Mouse (Mus musculus) liver, embryonic 11.5 days (tissue): ENCODE results near the gene Hook2. TPM values are rescaled to one million over a fixed set of nuclear protein-coding genes. Genes with fewer than 3 reads are reported as not detected.

Experiments
- ATAC-seq: fragments of 200-750 bp; cut with Nextera tagmentation; replicated peaks from 2 replicates; pipeline ENCODE4 v1.8.0; 2017; ENCODE audit warnings: moderate number of reproducible peaks, mild to moderate bottlenecking, moderate TSS enrichment, moderate library complexity; ENCODE audit not compliant: low FRiP score
- DNase-seq: peaks from one replicate; pipeline ENCODE4 v3.0.0-alpha.2; 2017; ENCODE audit warnings: low spot score
- H3K27ac ChIP-seq: fragments of 300-500 bp; sonication (generic); 2 replicates; pipeline ENCODE4 v1.5.1; 2014; ENCODE audit warnings: mild to moderate bottlenecking, low read depth, low read length, control low read depth
- H3K27me3 ChIP-seq: fragments of 300-500 bp; sonication (generic); replicated peaks from 2 replicates; pipeline ENCODE4 v1.6.1; 2014; ENCODE audit warnings: low read length, mixed read lengths; ENCODE audit not compliant: control insufficient read depth, insufficient read depth
- H3K36me3 ChIP-seq: fragments of 300-500 bp; sonication (generic); 2 replicates; pipeline ENCODE4 v1.6.1; 2014; ENCODE audit warnings: mild to moderate bottlenecking, low read length, moderate library complexity, mixed read lengths; ENCODE audit not compliant: control insufficient read depth, insufficient read depth
- H3K4me1 ChIP-seq: fragments of 300-500 bp; sonication (generic); replicated peaks from 2 replicates; pipeline ENCODE4 v1.6.1; 2014; ENCODE audit warnings: low read length, mixed read lengths; ENCODE audit not compliant: control insufficient read depth, insufficient read depth
- H3K4me2 ChIP-seq: fragments of 300-500 bp; sonication (generic); 2 replicates; pipeline ENCODE4 v1.6.1; 2014; ENCODE audit warnings: mild to moderate bottlenecking, control low read depth, moderate library complexity
- H3K4me3 ChIP-seq: fragments of 300-500 bp; sonication (generic); 2 replicates; pipeline ENCODE4 v1.5.1; 2014; ENCODE audit warnings: low read depth, low read length, control low read depth
- H3K9ac ChIP-seq: fragments of 300-500 bp; sonication (generic); 2 replicates; pipeline ENCODE4 v1.6.1; 2014; ENCODE audit warnings: low read depth, low read length, control low read depth
- H3K9me3 ChIP-seq: fragments of 300-500 bp; sonication (generic); 2 replicates; pipeline ENCODE4 v1.6.1; 2016; ENCODE audit warnings: low read length, inconsistent platforms, mixed read lengths; ENCODE audit not compliant: control insufficient read depth
- WGBS: fragments of 180-500 bp; shearing (Covaris S2); extraction: QIAGEN DNeasy Blood & Tissue Kit; methylation state at CpG from one replicate; pipeline ENCODE4 v1.1.7; 2014; 5-methylcytosine and 5-hydroxymethylcytosine counted together
- polyA plus RNA-seq: library from polyadenylated mRNA; unstranded; fragments of >200 nt; fragmentation: Nextera tagmentation; extraction: Ambion mirVana; gene quantifications from 2 replicates; pipeline ENCODE4 v1.2.1, GENCODE M21; 2014

Gene Hook2
- polyA plus RNA-seq, 1 experiment from 2014 or later, result 16.7 TPM

- Histone ChIP-seq H3K36me3 (no peaks in the 10 kb centered on the region), H3K4me3 (no peak overlapping the region), H3K4me2 (peak overlapping the region; percentile 0; the same call in 1 of the 2 replicates), H3K27me3 (no peaks in the 10 kb centered on the region), H3K4me1 (peaks cover 72% of the 10 kb centered on the region), H3K9me3 (no peaks in the 10 kb centered on the region), H3K27ac (no peak overlapping the region), H3K9ac (no peak overlapping the region)
- no peak for DNase-seq
- ATAC-seq, result no peak
- WGBS, result 68% methylated on average over 15 of the region's 15 CpGs
These were observed 8.5 kb upstream of the Hook2 start for GRCm38 (mm10) chr8:84981644-84982498.

- no peak overlapping the region for H3K4me3 ChIP-seq
- H3K27ac ChIP-seq, result 0 out of 2 replicates have a peak overlapping the region, but pooled peaks have one; percentile 17
- WGBS, result 43% methylated on average over 3 of the region's 3 CpGs
- DNase-seq (no peak), ATAC-seq (no peak)
- no peak overlapping the region for H3K9ac ChIP-seq
- H3K4me1 ChIP-seq, result peaks cover 70% of the 10 kb centered on the region
- H3K27me3 ChIP-seq, result no peaks in the 10 kb centered on the region
- no peaks in the 10 kb centered on the region for H3K36me3 ChIP-seq
- no peaks in the 10 kb centered on the region for H3K9me3 ChIP-seq
- peak overlapping the region; percentile 0; the same call in 1 of the 2 replicates for H3K4me2 ChIP-seq
These were observed 7.8 kb upstream of the Hook2 start for GRCm38 (mm10) chr8:84982499-84983011.

- WGBS, result 13% methylated on average over 16 of the region's 16 CpGs
- ATAC-seq, result no peak
- Histone ChIP-seq H3K27me3 (no peaks in the 10 kb centered on the region), H3K4me3 (peak overlapping the region; percentile 54), H3K27ac (peak overlapping the region; percentile 79), H3K36me3 (no peaks in the 10 kb centered on the region), H3K4me1 (peaks cover 65% of the 10 kb centered on the region), H3K4me2 (peak overlapping the region; percentile 92), H3K9ac (peak overlapping the region; percentile 77), H3K9me3 (no peaks in the 10 kb centered on the region)
- DNase-seq, result peak; percentile 53
These were observed 5.9 kb upstream of the Hook2 start for GRCm38 (mm10) chr8:84984294-84985048.

GRCm38 (mm10) chr8:84985049-84985683 is 5.2 kb upstream of the Hook2 start:
- Histone ChIP-seq H3K27me3 (no peaks in the 10 kb centered on the region), H3K4me1 (peaks cover 60% of the 10 kb centered on the region), H3K9ac (peak overlapping the region; percentile 77), H3K4me3 (peak overlapping the region; percentile 54), H3K27ac (peak overlapping the region; percentile 85), H3K4me2 (peak overlapping the region; percentile 92), H3K36me3 (no peaks in the 10 kb centered on the region), H3K9me3 (no peaks in the 10 kb centered on the region)
- 2% methylated on average over 23 of the region's 23 CpGs for whole genome bisulfite sequencing
- no peak for ATAC-seq
- no peak for DNase-seq

- H3K4me1 ChIP-seq, result peaks cover 57% of the 10 kb centered on the region
These were observed 4.6 kb upstream of the Hook2 start for GRCm38 (mm10) chr8:84985684-84986378.

GRCm38 (mm10) chr8:84986379-84986945 is 3.9 kb upstream of the Hook2 start:
- H3K27me3 ChIP-seq, result no peaks in the 10 kb centered on the region
- ATAC-seq (no peak), DNase-seq (no peak)
- H3K9ac ChIP-seq, result peak overlapping the region; percentile 77
- H3K9me3 ChIP-seq, result no peaks in the 10 kb centered on the region
- H3K4me2 ChIP-seq, result peak overlapping the region; percentile 92
- WGBS, result 33% methylated on average over 8 of the region's 8 CpGs
- H3K4me3 ChIP-seq, result peak overlapping the region; percentile 54
- peaks cover 54% of the 10 kb centered on the region for H3K4me1 ChIP-seq
- H3K27ac ChIP-seq, result peak overlapping the region; percentile 85
- no peaks in the 10 kb centered on the region for H3K36me3 ChIP-seq

More at GRCm38 (mm10) chr8:84985684-84986378, 4.6 kb upstream of the Hook2 start:
- peak; percentile 89 for DNase-seq
- no peaks in the 10 kb centered on the region for H3K27me3 ChIP-seq
- WGBS, result under 1% methylated on average over 53 of the region's 53 CpGs
- H3K9me3 ChIP-seq, result no peaks in the 10 kb centered on the region
- ATAC-seq, result peak; percentile 39
- peak overlapping the region; percentile 85 for H3K27ac ChIP-seq
- no peaks in the 10 kb centered on the region for H3K36me3 ChIP-seq
- H3K9ac ChIP-seq, result peak overlapping the region; percentile 77
- H3K4me2 ChIP-seq, result peak overlapping the region; percentile 92
- peak overlapping the region; percentile 54 for H3K4me3 ChIP-seq

GRCm38 (mm10) chr8:84987388-84987787 is 3.0 kb upstream of the Hook2 start:
- H3K4me1 ChIP-seq, result peaks cover 48% of the 10 kb centered on the region
- WGBS, result 79% methylated on average over 5 of the region's 5 CpGs
- ATAC-seq, result no peak

More at GRCm38 (mm10) chr8:84987388-84987787, 3.0 kb upstream of the Hook2 start:
- Histone ChIP-seq H3K4me3 (no peak overlapping the region), H3K27me3 (no peaks in the 10 kb centered on the region), H3K9me3 (no peaks in the 10 kb centered on the region), H3K4me2 (no peak overlapping the region), H3K9ac (no peak overlapping the region), H3K36me3 (no peaks in the 10 kb centered on the region), H3K27ac (no peak overlapping the region)
- no peak for DNase-seq
